Mouse (Mus musculus) left cerebral cortex, postnatal 10 days (tissue): Measurements from ENCODE around the gene Pacs1. TPM values are rescaled to one million over a fixed set of nuclear protein-coding genes. Genes with fewer than 3 reads are reported as not detected.

Experiments used
- DNase-seq, 2 experiments: peaks; one replicate each; pipeline ENCODE4 v3.0.0; 2021 to 2022; ENCODE audit warnings: low spot score in 2 of 2, mixed read lengths in 1 of 2; ENCODE audit errors: extremely low spot score in 1 of 2
- intact Hi-C: fragments of 180-260 bp; cut with DNase I; formaldehyde crosslinking; loops from one replicate; pipeline ENCODE4 v1.15.1; 2025
- total RNA-seq, 2 experiments: library from RNA; stranded (reverse); gene quantifications; 2 replicates each; pipeline ENCODE4 v1.2.3; 2021

Pacs1 gene
- total RNA-seq, 2 experiments from 2014 or later: 77.2 to 77.9 TPM

DNA sequence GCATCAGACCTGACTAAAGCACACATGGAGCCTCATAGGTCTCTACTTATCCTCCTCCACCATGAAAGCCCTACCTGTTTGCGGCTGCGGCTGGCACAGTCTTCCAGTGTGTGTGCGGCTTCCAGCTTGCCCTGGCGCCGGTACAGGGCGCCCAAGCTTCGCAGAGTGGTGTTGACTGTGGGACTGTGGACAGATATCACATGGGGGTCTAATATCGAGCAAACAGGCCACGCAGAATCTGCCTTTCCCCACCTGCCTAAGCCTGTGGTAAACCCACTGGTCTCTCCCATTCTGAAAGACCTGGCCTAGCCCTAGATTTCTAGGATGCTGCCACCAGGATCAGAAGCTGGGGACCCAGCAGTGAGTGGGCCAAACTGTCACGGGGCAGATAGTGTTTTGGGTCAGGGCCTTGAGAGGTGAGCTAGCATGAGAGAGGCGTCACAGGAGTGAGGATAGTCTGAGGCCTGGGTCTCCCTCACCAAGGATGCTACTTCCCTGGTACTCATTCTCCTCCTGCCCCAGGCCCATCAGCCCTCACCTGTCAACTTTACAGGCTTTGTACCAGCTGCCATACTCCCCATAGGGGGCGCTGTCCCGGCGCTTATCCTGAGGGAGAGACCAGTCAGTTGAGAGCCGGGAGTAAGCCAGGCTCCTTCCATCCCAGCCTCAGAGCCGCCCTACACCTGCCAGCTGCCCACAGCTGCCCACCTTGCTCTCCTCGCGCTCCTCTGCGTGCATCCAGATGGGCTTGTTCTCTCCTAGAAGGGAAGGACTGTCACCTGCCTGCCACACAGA is 163.1 kb downstream of the Pacs1 start:
- intact Hi-C loops: no loop called here
- peak in 1 of 2 experiments; percentile 64 for DNase-seq

DNA sequence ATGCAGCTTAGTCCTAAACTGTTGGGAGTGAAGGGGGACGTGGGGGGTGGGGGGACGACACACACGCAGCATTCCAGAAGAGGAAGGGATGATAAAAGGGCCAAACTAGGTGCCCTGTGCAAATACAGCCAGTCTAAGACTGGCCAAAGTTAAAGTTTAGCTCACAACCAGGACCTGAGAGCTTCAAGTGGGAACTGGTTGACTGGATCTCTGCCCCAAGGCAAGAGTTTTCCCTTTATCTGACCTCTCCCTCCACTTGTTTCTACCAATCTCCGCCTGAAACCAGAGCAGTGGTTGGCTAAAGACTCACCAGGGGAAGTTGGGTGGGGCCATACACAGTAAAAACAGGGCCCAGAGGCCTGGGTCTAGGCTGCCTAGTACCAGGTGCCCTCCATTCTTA is 164.2 kb downstream of the Pacs1 start:
- no peak for DNase-seq
- intact Hi-C loops: no loop called here

GRCm38 (mm10) chr19:5108271-5108575 is 164.7 kb downstream of the Pacs1 start:
- intact Hi-C loops: no loop called here
- DNase-seq: peak in 1 of 2 experiments; percentile 69

DNA sequence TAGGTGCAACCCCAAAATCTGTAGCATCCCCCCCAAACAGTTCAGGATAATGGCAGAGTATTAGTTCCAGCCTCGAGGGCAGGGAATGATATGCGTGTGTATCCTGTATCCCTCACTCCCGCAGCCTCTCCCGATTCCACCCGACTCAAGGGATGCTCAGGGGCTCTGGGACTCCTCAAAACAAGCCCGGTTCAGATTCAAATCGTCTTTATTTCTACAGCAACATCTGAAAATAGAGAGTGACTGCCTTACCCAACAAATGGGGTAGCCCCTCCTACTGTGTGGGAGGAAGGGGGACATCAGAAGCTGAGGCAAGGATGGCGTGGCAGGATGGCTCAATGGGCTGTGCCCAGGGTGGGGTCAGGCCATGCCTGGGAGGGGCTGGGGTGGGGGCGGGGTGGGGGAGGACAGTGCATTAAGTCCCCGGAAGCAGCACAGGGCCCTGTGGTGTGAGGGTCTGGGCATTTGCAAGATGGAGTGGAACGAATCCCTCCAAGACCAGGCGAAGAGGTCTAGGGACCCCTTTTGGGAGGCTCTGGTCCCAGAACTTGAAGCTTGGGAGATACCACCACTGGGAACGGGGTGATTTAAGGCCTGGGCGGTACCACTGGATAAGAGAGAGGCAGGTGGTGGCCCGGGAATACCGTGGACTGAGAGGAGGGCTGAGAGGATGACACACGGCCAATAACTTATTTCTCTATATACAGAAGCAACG is 165.2 kb downstream of the Pacs1 start:
- DNase-seq: peak in 1 of 2 experiments; percentile 62
- intact Hi-C loops: no loop called here

- DNase-seq: peak; percentile 98 to 99
- intact Hi-C loops: no loop called here
Observed at GRCm38 (mm10) chr19:5106731-5107191, 166.2 kb downstream of the Pacs1 start, which contains the start of gene Rab1b. Gene Rab1b, minus strand, starts transcription at chr19:5107072.

DNA sequence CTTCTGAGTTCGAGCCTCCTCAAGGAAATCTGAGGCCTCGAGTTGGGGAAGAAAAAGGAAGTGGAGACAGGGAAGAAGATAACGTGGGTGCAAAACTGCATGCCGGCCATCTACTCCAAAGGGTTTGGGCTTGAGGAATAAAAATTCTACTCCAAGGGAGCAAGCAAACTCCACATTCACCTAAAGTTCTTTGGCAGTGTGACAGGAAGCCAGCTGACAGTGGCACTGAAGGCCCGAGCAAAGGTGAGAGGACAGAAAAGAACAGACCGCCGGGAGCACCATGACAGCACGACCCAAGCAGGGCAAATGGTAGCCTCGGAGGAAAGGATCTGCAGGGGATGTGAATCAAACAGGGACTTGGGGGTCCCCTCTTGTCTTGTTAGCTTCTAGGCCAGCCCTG is 166.8 kb downstream of the Pacs1 start:
- peak in 1 of 2 experiments; percentile 30 for DNase-seq
- intact Hi-C loops: no loop called here

DNA sequence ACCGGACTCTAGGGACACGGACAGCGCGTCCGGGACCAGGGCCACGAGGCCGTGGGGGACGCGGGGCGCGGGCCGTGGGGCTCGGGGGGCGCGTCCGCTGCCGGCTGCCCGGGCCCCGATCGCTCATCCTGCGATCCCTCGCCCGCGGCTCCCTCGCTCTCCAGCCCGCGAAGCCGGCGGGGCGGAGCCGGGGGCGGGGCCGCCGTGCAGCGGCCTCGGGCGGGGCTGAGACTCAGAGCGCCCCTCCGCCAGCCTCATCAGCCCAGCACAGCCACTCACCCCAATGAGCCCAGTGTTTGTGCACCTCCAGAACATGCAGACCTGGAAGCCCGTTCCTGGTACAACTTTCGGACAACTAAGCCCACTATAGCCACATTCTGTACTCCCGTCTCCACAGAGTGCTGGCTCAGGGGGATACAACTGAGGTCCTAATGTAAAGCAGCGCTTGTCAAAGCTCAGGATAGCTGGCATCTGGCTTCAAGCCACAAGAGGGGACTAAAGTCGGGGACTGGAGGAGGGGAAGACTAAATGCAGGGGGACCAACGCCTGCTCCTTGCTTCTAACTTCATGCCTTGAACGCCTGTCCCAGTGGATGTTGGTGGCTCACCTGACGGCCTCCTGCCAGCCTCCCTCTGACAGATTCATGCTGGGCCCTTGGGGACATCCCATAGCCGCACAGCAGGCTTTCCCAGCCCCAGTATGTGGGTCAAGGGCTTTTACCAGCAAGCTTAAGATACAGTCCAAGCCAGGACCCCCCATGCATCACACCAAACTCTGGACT is 174.4 kb downstream of the Pacs1 start, which contains the start of gene Cnih2:
Gene Cnih2, minus strand, starts transcription at position 159 of the 781 bp plus-strand sequence.
- DNase-seq: peak in 1 of 2 experiments; percentile 86
- intact Hi-C loops: no loop called here

GRCm38 (mm10) chr19:5097521-5098362 is 175.2 kb downstream of the Pacs1 start:
- peak in 1 of 2 experiments; percentile 39 for DNase-seq
- intact Hi-C loops: no loop called here

DNA sequence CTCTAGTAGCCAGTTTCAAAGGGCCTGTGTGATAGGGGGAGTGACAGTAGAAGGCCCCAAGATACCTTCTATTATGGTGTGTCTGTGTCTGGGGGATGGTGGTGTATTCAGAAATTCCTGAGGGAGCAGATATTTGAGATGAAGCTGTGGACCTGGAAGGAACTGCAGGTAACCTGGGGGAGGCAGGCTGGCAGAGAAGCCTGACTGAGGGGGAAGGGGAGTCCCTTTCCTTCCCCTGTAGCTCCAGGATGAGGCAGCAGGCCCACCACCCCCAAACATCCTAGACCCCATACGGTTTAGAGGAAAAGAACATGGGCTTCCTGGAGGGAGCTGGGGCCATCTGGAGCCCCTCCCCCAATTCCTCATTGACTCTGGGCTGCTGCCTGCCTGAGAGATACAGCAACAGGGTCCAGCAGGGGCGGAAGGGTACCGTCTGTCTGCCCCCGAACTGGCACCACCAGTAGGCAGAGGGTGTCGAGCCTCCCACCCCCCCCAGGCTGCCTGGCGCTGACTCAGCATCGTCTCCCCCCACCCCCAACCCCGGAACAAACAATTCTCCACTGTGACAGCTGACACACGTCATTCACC is 176.9 kb downstream of the Pacs1 start:
- DNase-seq: peak in 1 of 2 experiments; percentile 64
- intact Hi-C loops: loop anchor here (2.0 kb wide), 1 partner anchor 55 kb away; no protein-coding TSS in a partner anchor

DNA sequence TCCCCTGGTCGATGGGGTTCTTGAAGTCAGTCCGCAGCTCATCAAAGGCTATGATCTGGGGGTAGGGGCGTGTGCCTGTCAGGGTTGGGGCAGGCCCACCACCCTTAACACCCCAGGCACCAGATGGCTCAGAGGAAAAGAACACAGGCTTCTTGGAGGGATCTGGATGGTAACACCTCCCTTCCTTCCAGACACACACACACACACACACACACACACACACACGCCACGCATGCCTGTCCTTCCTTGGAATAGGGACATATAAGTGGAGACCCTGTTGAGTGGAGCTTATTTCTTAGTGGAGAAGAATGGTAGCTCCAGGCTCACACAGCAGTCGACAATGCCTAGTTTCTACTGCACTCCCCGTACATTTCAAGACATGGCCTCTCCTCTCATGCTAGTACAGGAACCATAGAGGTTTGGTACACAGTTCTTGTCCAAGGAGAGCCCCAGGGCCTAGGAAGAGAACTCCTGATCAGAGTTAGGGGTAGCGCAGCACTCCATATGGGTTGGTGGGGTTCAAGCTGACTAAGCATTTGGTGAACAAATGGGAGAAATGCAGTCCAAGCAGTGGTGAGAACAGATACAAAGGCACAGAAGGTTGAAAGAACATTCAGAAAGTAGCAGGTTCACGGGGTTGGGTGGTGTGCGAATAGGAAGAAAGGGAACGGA is 178.0 kb downstream of the Pacs1 start:
- peak in 1 of 2 experiments; percentile 35 for DNase-seq
- intact Hi-C loops: loop anchor here (2.0 to 5.0 kb wide), 2 partner anchors 47 to 56 kb away; no protein-coding TSS in a partner anchor

DNA sequence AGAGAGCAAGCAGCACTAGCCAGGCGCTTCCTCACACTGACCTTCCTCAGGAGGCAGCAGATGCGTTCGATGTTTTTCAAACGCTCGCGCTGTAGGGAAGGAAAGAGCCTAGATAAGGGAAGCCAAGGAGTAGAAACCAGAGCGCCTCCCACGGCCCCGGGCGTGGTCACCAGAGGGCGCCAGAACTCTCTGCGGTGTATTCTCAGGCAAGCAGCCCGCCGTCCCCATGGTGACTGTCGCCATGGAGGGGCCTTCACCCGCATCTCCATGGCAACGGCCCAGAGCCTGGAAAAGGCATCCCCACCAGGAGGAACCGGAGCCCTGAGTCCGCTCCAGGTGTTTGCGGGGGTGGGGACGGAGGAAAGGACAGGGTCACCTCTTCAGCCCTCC is 178.7 kb downstream of the Pacs1 start:
- intact Hi-C loops: loop anchor here (2.0 to 5.0 kb wide), 2 partner anchors 48 to 57 kb away; no protein-coding TSS in a partner anchor
- DNase-seq: peak; percentile 96 to 97

GRCm38 (mm10) chr19:5093481-5094242 is 179.3 kb downstream of the Pacs1 start:
- intact Hi-C loops: loop anchor here (2.0 to 5.0 kb wide), 2 partner anchors 49 to 57 kb away; no protein-coding TSS in a partner anchor
- peak in 1 of 2 experiments; percentile 44 for DNase-seq

DNA sequence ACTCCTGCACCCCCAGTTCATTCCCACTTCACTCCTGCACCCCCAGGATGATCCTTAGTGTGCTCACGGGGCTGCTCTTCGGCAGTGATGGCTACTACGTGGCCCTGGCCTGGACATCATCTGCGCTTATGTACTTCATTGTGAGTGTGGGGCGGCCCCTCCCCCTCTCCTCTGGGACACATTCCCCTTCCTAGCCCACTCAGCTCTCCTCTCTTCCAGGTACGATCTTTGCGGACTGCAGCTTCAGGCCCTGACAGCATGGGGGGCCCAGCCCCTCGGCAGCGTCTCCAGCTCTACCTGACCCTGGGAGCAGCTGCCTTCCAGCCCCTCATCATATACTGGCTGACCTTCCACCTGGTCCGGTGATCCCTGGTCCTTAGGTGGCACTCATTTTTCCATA is 180.8 kb downstream of the Pacs1 start:
- DNase-seq: peak in 1 of 2 experiments; percentile 49
- intact Hi-C loops: loop anchor here (5.0 kb wide), 1 partner anchor 50 kb away; no protein-coding TSS in a partner anchor

DNA sequence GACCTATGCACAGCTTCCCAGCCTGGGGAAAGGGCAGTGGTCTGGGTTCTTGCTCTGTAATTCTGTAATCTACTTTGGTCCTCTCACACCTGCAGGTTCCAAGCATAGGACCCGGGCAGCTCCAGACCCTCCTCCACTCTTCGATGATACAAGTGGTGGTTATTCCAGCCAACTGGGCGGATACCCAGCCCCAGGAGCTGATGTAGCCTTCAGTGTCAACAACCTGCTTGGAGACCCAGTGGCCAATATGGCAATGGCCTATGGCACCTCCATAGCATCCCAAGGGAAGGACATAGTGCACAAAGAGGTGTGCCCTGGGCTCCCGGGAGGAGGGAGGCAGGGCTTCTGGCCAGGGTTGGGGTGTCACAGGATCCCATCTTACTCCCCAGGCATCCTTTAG is 183.6 kb downstream of the Pacs1 start:
- intact Hi-C loops: no loop called here
- peak in 1 of 2 experiments; percentile 29 for DNase-seq

GRCm38 (mm10) chr19:5087884-5088728 is 184.8 kb downstream of the Pacs1 start, which contains the start of gene Yif1a:
Gene Yif1a, plus strand, starts transcription at chr19:5088538.
- DNase-seq: peak; percentile 94 to 98
- intact Hi-C loops: no loop called here
